ENCODE assay signal across 25 mouse cellular contexts in the genomic region with DNA sequence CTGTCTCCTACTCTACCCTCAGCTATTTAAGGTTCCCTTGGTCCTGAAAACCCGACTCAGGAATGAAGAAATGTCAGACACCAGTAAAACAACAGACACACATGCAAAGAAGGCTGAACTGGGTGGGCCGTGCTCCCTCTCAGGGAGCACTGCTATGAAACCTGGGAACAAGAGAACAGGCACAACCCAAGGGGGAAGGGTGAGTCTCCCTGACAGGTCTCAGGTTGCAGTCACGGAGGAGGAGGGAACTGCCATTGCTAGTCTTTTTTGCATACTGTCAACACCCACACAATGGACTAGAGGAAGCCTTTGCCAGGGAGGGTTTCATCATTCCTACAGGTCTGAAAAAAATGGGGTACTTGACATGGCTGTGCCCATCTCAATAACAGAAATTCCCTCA. TPM values are rescaled to one million over a fixed set of nuclear protein-coding genes. Genes with fewer than 3 reads are reported as not detected.
A peak's percentile ranks its signal among the peaks of the same experiment; 100 is the strongest.
DNase-seq lines count a peak whose midpoint lies in the region.
"Had no signal": no experiment of that assay in that cellular context is flagged by ENCODE, and none has a peak within 500 bp of the region (broad histone marks: within the 10 kb centered on the region; RNA-seq: fewer than 3 reads in every experiment).

No protein-coding gene starts in this region.

- peaks cover 23% of the 10 kb centered on the region for H3K27me3 ChIP-seq in heart, embryonic 10.5 days (ENCODE audit: insufficient read depth, poor library complexity, severe bottlenecking)
- H3K27me3 ChIP-seq: forebrain, embryonic 13.5 days; heart, embryonic 13.5 days; hindbrain, embryonic 12.5 days; hindbrain, embryonic 15.5 days had no signal

- 0 out of 2 replicates have a peak, but pooled peaks cover 3% of the 10 kb centered on the region for H3K4me1 ChIP-seq in heart, embryonic 10.5 days
- H3K4me1 ChIP-seq: forebrain, embryonic 10.5 days; forebrain, embryonic 13.5 days; heart, embryonic 13.5 days; hindbrain, embryonic 15.5 days had no signal

- H3K36me3 ChIP-seq in heart, embryonic 10.5 days: no peaks in the 10 kb centered on the region
- H3K36me3 ChIP-seq: forebrain, embryonic 10.5 days; heart, embryonic 13.5 days; hindbrain, embryonic 12.5 days; hindbrain, embryonic 15.5 days had no signal

- WGBS in heart, embryonic 10.5 days: 36% methylated on average over 3 of the region's 3 CpGs

- DNase-seq in heart, embryonic 10.5 days (ENCODE audit: low spot score): no peak
- no peak for DNase-seq in heart, postnatal 36 days
- DNase-seq in ES-CJ7 (ENCODE audit: low read depth, low spot score) (peak; percentile 58), R1 (ENCODE audit: low read depth, low spot score) (peak; percentile 45)
- no peak for DNase-seq in thymus, postnatal 0 days (ENCODE audit: low spot score)
- no peak for DNase-seq in layer of hippocampus, adult 9-11 months
- DNase-seq: adrenal gland, adult 2 months; adrenal gland, postnatal 14 days; B cell, adult 2 months; cerebellum, adult 11-12 months; cerebellum, adult 8-10 months; cerebellum, postnatal 14 days; gastrocnemius, postnatal 25 days; heart, adult 18-20 months; heart, postnatal 14 days had no signal

- no peaks in the 10 kb centered on the region for H3K9me3 ChIP-seq in heart, embryonic 10.5 days
- H3K9me3 ChIP-seq: forebrain, embryonic 10.5 days; forebrain, embryonic 13.5 days; heart, embryonic 13.5 days; hindbrain, embryonic 12.5 days; hindbrain, embryonic 15.5 days had no signal

- intact Hi-C loops in heart, postnatal 36 days (cut with DNase I): no loop called here

- H3K27ac ChIP-seq in heart, embryonic 10.5 days: 0 out of 2 replicates have a peak overlapping the region, but pooled peaks have one; percentile 17
- H3K27ac ChIP-seq: forebrain, embryonic 10.5 days; forebrain, embryonic 13.5 days; heart, embryonic 13.5 days; hindbrain, embryonic 12.5 days; hindbrain, embryonic 15.5 days had no signal

- H3K4me3 ChIP-seq in heart, embryonic 10.5 days: no peak overlapping the region
- H3K4me3 ChIP-seq: forebrain, embryonic 10.5 days; forebrain, embryonic 13.5 days; heart, embryonic 13.5 days; hindbrain, embryonic 12.5 days; hindbrain, embryonic 15.5 days had no signal

RNA-seq across cellular contexts. Expression of a gene that starts 23.5 kb away (rescaled TPM):
- 2.0 and 3.6 TPM in 2 replicates for polyA plus RNA-seq in heart, embryonic 10.5 days (2016; fragmentation: Nextera tagmentation; extraction: Ambion mirVana)
- total RNA-seq in heart, postnatal 36 days (2021): under 1 TPM; 0.33 to 0.49 TPM
- 0.23 and 0.26 TPM in 2 replicates for polyA plus RNA-seq in thymus, postnatal 0 days (2015; fragmentation: Nextera tagmentation; extraction: Ambion mirVana)
- total RNA-seq: CH12.LX; hematopoietic stem cell, adult 5-6 weeks had no signal

RNA-seq across cellular contexts. Expression of a gene that starts 31.9 kb away (rescaled TPM):
- polyA plus RNA-seq in heart, embryonic 10.5 days (2016; fragmentation: Nextera tagmentation; extraction: Ambion mirVana): 36.8 and 43.1 TPM in 2 replicates
- total RNA-seq in heart, postnatal 36 days (2021): 10 to 100 TPM; 27.4 to 33.8 TPM
- 15.5 and 16.1 TPM in 2 replicates for polyA plus RNA-seq in thymus, postnatal 0 days (2015; fragmentation: Nextera tagmentation; extraction: Ambion mirVana)

RNA-seq across cellular contexts. Expression of a gene that starts 49.9 kb away (rescaled TPM):
- 1.1 and 1.5 TPM in 2 replicates for polyA plus RNA-seq in heart, embryonic 10.5 days (2016; fragmentation: Nextera tagmentation; extraction: Ambion mirVana)
- total RNA-seq in heart, postnatal 36 days (2021): not detected
- 0.05 and 0.07 TPM in 2 replicates for polyA plus RNA-seq in thymus, postnatal 0 days (2015; fragmentation: Nextera tagmentation; extraction: Ambion mirVana)
- total RNA-seq: adrenal gland, postnatal 14 days; gastrocnemius, adult 8-10 months; gastrocnemius, postnatal 25 days; heart, adult 18-20 months; heart, postnatal 14 days; hematopoietic stem cell, adult 5-6 weeks had no signal
- polyA plus RNA-seq: embryonic facial prominence, embryonic 14.5 days; forebrain, embryonic 10.5 days; gonadal fat pad, adult 2 months; hindbrain, embryonic 12.5 days had no signal

Comparison
In these comparisons a context has a peak if more than half of its experiments do, and no peak if none do; other contexts are left out.
1. DNase-seq: peak in ES-CJ7 (single experiment) and R1 (single experiment); none in heart, embryonic 10.5 days (single experiment), heart, postnatal 36 days (0 of 2), thymus, postnatal 0 days (single experiment) and layer of hippocampus, adult 9-11 months (single experiment).